Mouse (Mus musculus) small intestine, adult 2 months (tissue): ENCODE measurements around the gene Asb13.

Experiments used
- CTCF ChIP-seq: fragments of 200-500 bp; IDR thresholded peaks from 2 replicates; pipeline ENCODE4 v1.5.1; 2012; ENCODE audit warnings: low read depth, mild to moderate bottlenecking, control low read depth, inconsistent platforms, low read length, moderate library complexity, mixed read lengths; ENCODE audit not compliant: insufficient replicate concordance, insufficient read length; ENCODE audit errors: extremely low read depth
- POLR2A ChIP-seq: fragments of 200-500 bp; IDR thresholded peaks from 2 replicates; pipeline ENCODE4 v1.6.1; 2012; ENCODE audit warnings: low read depth, mild to moderate bottlenecking, control low read depth, inconsistent platforms, low read length, moderate library complexity

- TF ChIP-seq POLR2A = no peak
- peak; percentile 49; the same call in 1 of the 2 replicates for TF ChIP-seq CTCF
Measured at GRCm38 (mm10) chr13:3667288-3667873, 33.5 kb downstream of the Asb13 start.
